Mouse (Mus musculus) lung, postnatal 0 days (tissue): ENCODE measurements around the gene Lsm3.
A peak's percentile ranks its signal among the peaks of the same experiment; 100 is the strongest.

Experiments
- CTCF ChIP-seq: IDR thresholded peaks from 2 replicates; pipeline ENCODE4 v1.5.1; 2016; ENCODE audit warnings: antibody characterized with exemption, mild to moderate bottlenecking
- EP300 ChIP-seq: IDR thresholded peaks from 2 replicates; pipeline ENCODE4 v1.6.1; 2016; ENCODE audit warnings: antibody characterized with exemption, mild to moderate bottlenecking, control low read depth

GRCm38 (mm10) chr6:91509326-91509725 lies 6.4 kb upstream of the Lsm3 start:
- no peak for TF ChIP-seq EP300
- peak; percentile 94 for TF ChIP-seq CTCF
